Mouse (Mus musculus): ENCODE results near the gene Psen2. TPM values are rescaled to one million over a fixed set of nuclear protein-coding genes. Genes with fewer than 3 reads are reported as not detected.

The Psen2 gene
- total and polyA plus RNA-seq, 3 experiments = 11.6 to 30.5 (median 13.1) TPM

DNA sequence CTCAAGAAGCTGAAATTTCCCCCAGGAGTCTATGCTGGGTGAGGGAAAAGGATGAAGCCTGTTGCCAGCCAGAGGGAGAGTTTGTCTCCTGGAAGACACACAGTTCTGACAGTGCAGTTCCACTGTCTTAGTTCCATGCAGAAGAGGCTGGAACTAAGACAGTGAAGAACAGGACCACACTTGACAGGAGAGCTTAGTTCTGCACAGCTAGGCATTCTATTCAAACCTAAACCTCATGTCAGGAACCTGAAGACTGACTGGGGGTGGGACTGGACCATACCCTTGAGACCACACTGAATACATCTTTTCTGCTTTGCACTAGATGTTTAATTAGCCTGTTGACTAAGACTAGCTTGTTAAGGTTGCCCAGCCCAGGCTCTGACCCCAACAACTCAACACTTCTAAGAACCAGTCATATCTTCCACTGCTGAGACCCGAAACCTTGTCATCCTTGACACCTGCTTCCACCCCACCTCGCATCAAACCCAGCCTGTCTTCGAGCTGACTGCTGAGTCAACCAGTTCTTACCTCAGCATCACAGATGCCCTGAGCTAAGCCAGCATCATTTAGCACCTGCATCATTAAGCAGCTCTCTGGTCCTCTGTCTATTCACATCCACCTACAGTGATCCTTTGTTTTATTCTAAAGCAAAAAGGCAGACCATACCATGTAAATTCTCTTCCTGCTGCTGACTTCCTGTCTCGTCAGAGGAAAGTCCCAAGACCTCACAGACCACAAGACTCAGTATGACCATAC is 64.1 kb downstream of the Psen2 start, which contains the start of gene Coq8a:
Gene Coq8a (minus strand): TSS at position 644 of the 756 bp plus-strand sequence.
- intact Hi-C loops (cut with DNase I) = no loop called here
- H3K36me3 ChIP-seq (ENCODE audit: control insufficient read depth, insufficient read depth, low read length) = no peaks in the 10 kb centered on the region
- H3K4me1 ChIP-seq (ENCODE audit: control insufficient read depth, insufficient read depth, low read length) = no peaks in the 10 kb centered on the region; the same call in 1 of the 2 replicates
- H3K4me3 ChIP-seq = no peak within 1 kb of the TSS
- H3K27ac ChIP-seq = no peak within 1 kb of the TSS
- no peaks in the 10 kb centered on the region for H3K79me2 ChIP-seq (replicated peaks; ENCODE audit: control insufficient read depth, insufficient read depth, low read length)
- no peak for DNase-seq
- H3K27me3 ChIP-seq (ENCODE audit: control insufficient read depth, insufficient read depth, low read length) = no peaks in the 10 kb centered on the region
- no peak for TF ChIP-seq EP300 (IDR thresholded peaks at IDR 0.05; ENCODE audit: insufficient read depth, low read depth, low read length)
- TF ChIP-seq POLR2A (IDR thresholded peaks at IDR 0.05; ENCODE audit: insufficient read depth, low read depth, low read length) = no peak
- no peak for TF ChIP-seq CTCF (IDR thresholded peaks at IDR 0.05)
- H3K9ac ChIP-seq (ENCODE audit: low read depth, low read length) = no peak within 1 kb of the TSS
- WGBS = 65% methylated on average over 4 of the region's 4 CpGs

GRCm38 (mm10) chr1:180197956-180198355 is 65.3 kb downstream of the Psen2 start:
- H3K27ac ChIP-seq = no peak overlapping the region
- H3K27me3 ChIP-seq (ENCODE audit: control insufficient read depth, insufficient read depth, low read length) = no peaks in the 10 kb centered on the region
- H3K4me1 ChIP-seq (ENCODE audit: control insufficient read depth, insufficient read depth, low read length) = no peaks in the 10 kb centered on the region; the same call in 1 of the 2 replicates
- no peak overlapping the region for H3K4me3 ChIP-seq
- 79% methylated on average over 3 of the region's 3 CpGs for WGBS
- no peak overlapping the region for H3K9ac ChIP-seq (ENCODE audit: low read depth, low read length)
- intact Hi-C loops (cut with DNase I) = no loop called here
- DNase-seq = no peak
- no peak for TF ChIP-seq CTCF (IDR thresholded peaks at IDR 0.05)
- no peak for TF ChIP-seq POLR2A (IDR thresholded peaks at IDR 0.05; ENCODE audit: insufficient read depth, low read depth, low read length)
- TF ChIP-seq EP300 (IDR thresholded peaks at IDR 0.05; ENCODE audit: insufficient read depth, low read depth, low read length) = no peak
- H3K79me2 ChIP-seq (replicated peaks; ENCODE audit: control insufficient read depth, insufficient read depth, low read length) = no peaks in the 10 kb centered on the region
- H3K36me3 ChIP-seq (ENCODE audit: control insufficient read depth, insufficient read depth, low read length) = no peaks in the 10 kb centered on the region

DNA sequence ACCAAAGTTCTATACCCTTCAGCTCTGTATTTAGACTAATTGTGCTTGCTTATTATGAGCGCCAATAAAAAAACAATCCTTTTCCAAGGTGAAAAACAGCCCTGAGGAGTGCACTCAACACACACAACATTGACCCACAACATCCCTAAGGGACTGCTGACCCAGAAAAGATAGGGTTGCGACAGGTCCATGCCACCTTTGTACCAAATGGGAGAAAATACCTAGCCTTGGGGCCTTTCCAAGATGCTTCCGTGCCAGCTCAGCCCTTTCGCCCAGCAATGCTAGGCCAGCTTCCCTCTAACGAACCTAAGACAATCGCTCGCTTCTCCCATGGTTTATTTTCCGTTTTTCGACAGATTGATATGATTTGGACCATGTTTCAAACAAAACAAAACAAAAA is 66.7 kb downstream of the Psen2 start:
- Histone ChIP-seq H3K36me3 (ENCODE audit: control insufficient read depth, insufficient read depth, low read length) (no peaks in the 10 kb centered on the region), H3K27me3 (ENCODE audit: control insufficient read depth, insufficient read depth, low read length) (no peaks in the 10 kb centered on the region), H3K4me3 (no peak overlapping the region; the same call in 1 of the 2 replicates), H3K9ac (ENCODE audit: low read depth, low read length) (no peak overlapping the region), H3K79me2 (replicated peaks; ENCODE audit: control insufficient read depth, insufficient read depth, low read length) (no peaks in the 10 kb centered on the region), H3K4me1 (ENCODE audit: control insufficient read depth, insufficient read depth, low read length) (no peaks in the 10 kb centered on the region; the same call in 1 of the 2 replicates), H3K27ac (peak overlapping the region; percentile 61)
- no peak for TF ChIP-seq EP300 (IDR thresholded peaks at IDR 0.05; ENCODE audit: insufficient read depth, low read depth, low read length)
- TF ChIP-seq POLR2A (IDR thresholded peaks at IDR 0.05; ENCODE audit: insufficient read depth, low read depth, low read length) = no peak
- no peak for TF ChIP-seq CTCF (IDR thresholded peaks at IDR 0.05)
- WGBS = 89% methylated on average over 9 of the region's 9 CpGs
- DNase-seq = no peak
- intact Hi-C loops (cut with DNase I) = no loop called here

DNA sequence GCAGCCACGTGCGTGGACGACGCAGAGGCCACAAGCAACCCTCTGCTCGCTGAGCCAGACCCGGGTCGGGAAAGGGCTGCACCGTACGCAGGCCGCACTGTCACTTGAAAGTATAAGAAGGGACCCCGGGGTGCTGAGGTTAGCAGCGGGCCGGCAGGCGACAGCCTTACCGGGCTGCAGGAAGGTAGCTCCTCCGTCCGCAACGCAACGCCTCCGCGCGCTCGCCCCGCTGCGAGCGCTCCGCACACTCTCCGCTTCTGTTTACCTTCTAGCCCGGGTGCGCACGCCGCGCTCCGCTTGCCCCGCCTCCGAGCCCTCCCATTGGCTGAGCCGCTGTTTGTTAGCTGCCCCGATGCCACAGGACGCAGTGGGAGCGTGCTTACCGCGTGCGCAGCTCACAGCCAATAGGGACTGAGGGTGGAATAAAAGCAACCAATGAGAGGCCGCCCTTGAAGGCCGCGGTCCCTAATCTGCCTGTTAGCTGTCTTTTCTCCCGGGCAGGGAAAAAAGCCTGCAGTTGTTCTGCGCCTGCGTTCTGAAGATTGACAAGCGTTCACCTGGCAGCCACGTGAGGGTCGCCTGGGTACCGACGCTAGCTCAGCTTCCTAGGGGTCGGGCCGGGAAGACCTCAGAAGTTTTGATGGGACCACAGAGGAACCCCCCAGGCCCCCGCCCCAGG is 67.4 kb downstream of the Psen2 start:
- peak overlapping the region; percentile 74 for H3K9ac ChIP-seq (ENCODE audit: low read depth, low read length)

DNA sequence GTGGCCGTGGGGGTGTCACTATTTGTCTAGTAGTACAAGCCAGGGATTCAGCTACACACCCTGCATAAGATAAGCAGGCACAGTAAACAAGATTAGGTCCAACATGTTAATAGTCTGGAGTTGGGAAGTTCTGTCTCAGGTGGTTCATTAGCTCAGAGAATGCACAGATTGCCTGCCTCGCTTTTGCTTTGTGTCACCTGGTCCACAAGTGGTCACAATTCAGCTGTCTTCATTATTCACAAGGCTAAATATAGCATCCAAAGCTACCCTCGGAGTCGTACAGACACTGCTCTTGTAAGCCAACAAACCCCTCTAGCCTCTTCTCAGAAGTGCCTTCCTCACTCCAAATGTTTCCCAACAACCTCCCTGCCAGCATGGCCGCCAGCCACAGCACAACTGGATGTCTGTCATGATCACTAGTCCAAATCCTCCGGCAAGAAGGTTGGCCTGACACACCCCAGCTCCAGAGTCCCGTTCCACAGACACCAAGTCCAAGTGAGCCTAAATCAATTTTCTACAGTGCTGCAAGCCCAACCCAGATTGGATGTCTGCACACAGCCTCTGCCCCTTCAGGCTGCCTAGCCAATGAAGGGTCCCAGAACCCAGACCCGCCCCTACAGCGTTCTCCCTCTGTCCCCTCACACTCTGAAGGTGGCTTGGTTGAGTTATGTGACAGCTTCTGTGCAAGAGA is 68.3 kb downstream of the Psen2 start:
- Histone ChIP-seq H3K9ac (ENCODE audit: low read depth, low read length) (peak overlapping the region; percentile 74), H3K4me3 (peak overlapping the region; percentile 85), H3K36me3 (ENCODE audit: control insufficient read depth, insufficient read depth, low read length) (no peaks in the 10 kb centered on the region), H3K4me1 (ENCODE audit: control insufficient read depth, insufficient read depth, low read length) (no peaks in the 10 kb centered on the region; the same call in 1 of the 2 replicates), H3K79me2 (replicated peaks; ENCODE audit: control insufficient read depth, insufficient read depth, low read length) (no peaks in the 10 kb centered on the region), H3K27me3 (ENCODE audit: control insufficient read depth, insufficient read depth, low read length) (no peaks in the 10 kb centered on the region), H3K27ac (peak overlapping the region; percentile 84)
- 16% methylated on average over 9 of the region's 9 CpGs for WGBS
- intact Hi-C loops (cut with DNase I) = loop anchor here (2.0 kb wide), 1 partner anchor 20 kb away; no protein-coding TSS in a partner anchor
- peak; percentile 38 for TF ChIP-seq EP300 (IDR thresholded peaks at IDR 0.05; ENCODE audit: insufficient read depth, low read depth, low read length)
- no peak for TF ChIP-seq CTCF (IDR thresholded peaks at IDR 0.05)
- peak; percentile 53; the same call in 1 of the 2 replicates for TF ChIP-seq POLR2A (IDR thresholded peaks at IDR 0.05; ENCODE audit: insufficient read depth, low read depth, low read length)
- peak; percentile 59 to 78 for DNase-seq

More for the DNA sequence above, 67.4 kb downstream of the Psen2 start:
- H3K36me3 ChIP-seq (ENCODE audit: control insufficient read depth, insufficient read depth, low read length) = no peaks in the 10 kb centered on the region
- peak overlapping the region; percentile 85 for H3K4me3 ChIP-seq
- no peaks in the 10 kb centered on the region for H3K79me2 ChIP-seq (replicated peaks; ENCODE audit: control insufficient read depth, insufficient read depth, low read length)
- no peak for TF ChIP-seq CTCF (IDR thresholded peaks at IDR 0.05)
- 0 out of 2 replicates have a peak, but pooled peaks have one; percentile 13 for TF ChIP-seq EP300 (IDR thresholded peaks at IDR 0.05; ENCODE audit: insufficient read depth, low read depth, low read length)
- TF ChIP-seq POLR2A (IDR thresholded peaks at IDR 0.05; ENCODE audit: insufficient read depth, low read depth, low read length) = peak; percentile 95
- peak overlapping the region; percentile 84 for H3K27ac ChIP-seq
- DNase-seq = peak; percentile 98 to 99
- no peaks in the 10 kb centered on the region; the same call in 1 of the 2 replicates for H3K4me1 ChIP-seq (ENCODE audit: control insufficient read depth, insufficient read depth, low read length)
- intact Hi-C loops (cut with DNase I) = loop anchor here (2.0 kb wide), 1 partner anchor 21 kb away; no protein-coding TSS in a partner anchor
- under 1% methylated on average over 57 of the region's 57 CpGs for WGBS
- no peaks in the 10 kb centered on the region for H3K27me3 ChIP-seq (ENCODE audit: control insufficient read depth, insufficient read depth, low read length)

Data from heart, adult 2 months (tissue).